Mouse (Mus musculus) hindbrain, embryonic 11.5 days (tissue): ENCODE data around the gene March2. TPM values are rescaled to one million over a fixed set of nuclear protein-coding genes. Genes with fewer than 3 reads are reported as not detected.
A peak's percentile ranks its signal among the peaks of the same experiment; 100 is the strongest.

Experiments used
- ATAC-seq: fragments of 200-750 bp; cut with Nextera tagmentation; 2 replicates; pipeline ENCODE4 v1.8.0; 2017; ENCODE audit warnings: mild to moderate bottlenecking, moderate TSS enrichment, moderate library complexity; ENCODE audit not compliant: low FRiP score
- DNase-seq: peaks from one replicate; pipeline ENCODE4 v3.0.0-alpha.2; 2015; ENCODE audit warnings: low spot score
- H3K27ac ChIP-seq: fragments of 300-500 bp; sonication (generic); 2 replicates; pipeline ENCODE4 v1.5.1; 2014; ENCODE audit warnings: mild to moderate bottlenecking, low read depth, low read length
- H3K27me3 ChIP-seq: fragments of 300-500 bp; sonication (generic); 2 replicates; pipeline ENCODE4 v1.6.1; 2014; ENCODE audit warnings: mild to moderate bottlenecking, low read length, moderate library complexity, mixed read lengths; ENCODE audit not compliant: control insufficient read depth, insufficient read depth
- H3K36me3 ChIP-seq: fragments of 300-500 bp; sonication (generic); 2 replicates; pipeline ENCODE4 v1.6.1; 2014; ENCODE audit warnings: mild to moderate bottlenecking, low read length, moderate library complexity, mixed read lengths; ENCODE audit not compliant: control insufficient read depth, insufficient read depth
- H3K4me1 ChIP-seq: fragments of 300-500 bp; sonication (generic); replicated peaks from 2 replicates; pipeline ENCODE4 v1.6.1; 2014; ENCODE audit warnings: low read length, mixed read lengths; ENCODE audit not compliant: control insufficient read depth, insufficient read depth
- H3K4me2 ChIP-seq: fragments of 300-500 bp; sonication (generic); replicated peaks from 2 replicates; pipeline ENCODE4 v1.6.1; 2014; ENCODE audit warnings: mild to moderate bottlenecking, low read depth, low read length
- H3K4me3 ChIP-seq: fragments of 300-500 bp; sonication (generic); 2 replicates; pipeline ENCODE4 v1.5.1; 2014; ENCODE audit warnings: low read depth, low read length
- H3K9ac ChIP-seq: fragments of 300-500 bp; sonication (generic); 2 replicates; pipeline ENCODE4 v1.6.1; 2014; ENCODE audit warnings: low read depth, low read length
- H3K9me3 ChIP-seq: fragments of 300-500 bp; sonication (generic); 2 replicates; pipeline ENCODE4 v1.6.1; 2016; ENCODE audit warnings: low read length; ENCODE audit not compliant: control insufficient read depth
- WGBS: fragments of 180-500 bp; shearing (Covaris S2); extraction: QIAGEN DNeasy Blood & Tissue Kit; methylation state at CpG from one replicate; pipeline ENCODE4 v1.1.7; 2014; 5-methylcytosine and 5-hydroxymethylcytosine counted together
- polyA plus RNA-seq: library from polyadenylated mRNA; unstranded; fragments of >200 nt; fragmentation: Nextera tagmentation; extraction: Ambion mirVana; gene quantifications from 2 replicates; pipeline ENCODE4 v1.2.1, GENCODE M21; 2014

Gene March2
- polyA plus RNA-seq: 40.2 and 45.4 TPM in 2 replicates

- H3K27me3 ChIP-seq: no peaks in the 10 kb centered on the region
- no peak within 1 kb of the TSS for H3K27ac ChIP-seq
- no peaks in the 10 kb centered on the region for H3K36me3 ChIP-seq
- 1% methylated on average over 46 of the region's 46 CpGs for WGBS
- H3K4me3 ChIP-seq: peak within 1 kb of the TSS; percentile 82
- no peaks in the 10 kb centered on the region for H3K9me3 ChIP-seq
- H3K4me1 ChIP-seq: no peaks in the 10 kb centered on the region
- DNase-seq (peak; percentile 97), ATAC-seq (peak; percentile 100)
- H3K4me2 ChIP-seq: peak within 1 kb of the TSS; percentile 72
- H3K9ac ChIP-seq: peak within 1 kb of the TSS; percentile 80
Measured at GRCm38 (mm10) chr17:33718384-33718881, at the start of gene March2. Gene March2 (minus strand): TSS chr17:33718670.

GRCm38 (mm10) chr17:33766389-33766788 is 47.9 kb upstream of the March2 start:
- no peaks in the 10 kb centered on the region for H3K36me3 ChIP-seq
- ATAC-seq (no peak), DNase-seq (no peak)
- H3K4me1 ChIP-seq: no peaks in the 10 kb centered on the region
- no peaks in the 10 kb centered on the region for H3K9me3 ChIP-seq
- H3K4me3 ChIP-seq: no peak overlapping the region
- no peak overlapping the region for H3K4me2 ChIP-seq
- 73% methylated on average over 3 of the region's 3 CpGs for WGBS
- H3K27ac ChIP-seq: no peak overlapping the region
- no peak overlapping the region for H3K9ac ChIP-seq
- no peaks in the 10 kb centered on the region for H3K27me3 ChIP-seq

GRCm38 (mm10) chr17:33760255-33761165 is 42.0 kb upstream of the March2 start, which contains the start of gene Rab11b:
Gene Rab11b (minus strand): TSS chr17:33760530.
- ATAC-seq: peak; percentile 100
- H3K4me3 ChIP-seq: peak within 1 kb of the TSS; percentile 73
- 2% methylated on average over 35 of the region's 35 CpGs for WGBS

GRCm38 (mm10) chr17:33759767-33760254 is 41.3 kb upstream of the March2 start:
- Histone ChIP-seq H3K27me3 (no peaks in the 10 kb centered on the region), H3K27ac (peak overlapping the region; percentile 98), H3K9me3 (no peaks in the 10 kb centered on the region), H3K9ac (peak overlapping the region; percentile 93), H3K4me1 (peaks cover 6% of the 10 kb centered on the region; the same call in 1 of the 2 replicates), H3K4me3 (peak overlapping the region; percentile 73), H3K4me2 (peak overlapping the region; percentile 68), H3K36me3 (no peaks in the 10 kb centered on the region)
- under 1% methylated on average over 37 of the region's 38 CpGs for WGBS
- ATAC-seq: peak; percentile 90
- peak; percentile 91 for DNase-seq

More at GRCm38 (mm10) chr17:33760255-33761165, 42.0 kb upstream of the March2 start, which contains the start of gene Rab11b:
- no peaks in the 10 kb centered on the region for H3K9me3 ChIP-seq
- peak within 1 kb of the TSS; percentile 98 for H3K27ac ChIP-seq
- DNase-seq: peak; percentile 99
- peaks cover 6% of the 10 kb centered on the region; the same call in 1 of the 2 replicates for H3K4me1 ChIP-seq
- no peaks in the 10 kb centered on the region for H3K36me3 ChIP-seq
- peak within 1 kb of the TSS; percentile 93 for H3K9ac ChIP-seq
- H3K4me2 ChIP-seq: peak within 1 kb of the TSS; percentile 68
- H3K27me3 ChIP-seq: no peaks in the 10 kb centered on the region

- Histone ChIP-seq H3K4me1 (peaks cover 6% of the 10 kb centered on the region; the same call in 1 of the 2 replicates), H3K9ac (no peak overlapping the region; the same call in 1 of the 2 replicates), H3K9me3 (no peaks in the 10 kb centered on the region), H3K36me3 (no peaks in the 10 kb centered on the region), H3K27ac (0 out of 2 replicates have a peak overlapping the region, but pooled peaks have one; percentile 24), H3K4me3 (no peak overlapping the region), H3K27me3 (no peaks in the 10 kb centered on the region), H3K4me2 (no peak overlapping the region)
- ATAC-seq: no peak
- WGBS: 76% methylated on average over 4 of the region's 4 CpGs
- DNase-seq: no peak
Measured at GRCm38 (mm10) chr17:33757231-33757630, 38.8 kb upstream of the March2 start.

GRCm38 (mm10) chr17:33756108-33756790 is 37.8 kb upstream of the March2 start:
- Histone ChIP-seq H3K27me3 (no peaks in the 10 kb centered on the region), H3K4me3 (no peak overlapping the region), H3K9me3 (no peaks in the 10 kb centered on the region), H3K36me3 (no peaks in the 10 kb centered on the region), H3K4me2 (no peak overlapping the region), H3K9ac (no peak overlapping the region), H3K27ac (no peak overlapping the region), H3K4me1 (peaks cover 6% of the 10 kb centered on the region; the same call in 1 of the 2 replicates)
- 87% methylated on average over 3 of the region's 3 CpGs for WGBS
- ATAC-seq (no peak), DNase-seq (no peak)

GRCm38 (mm10) chr17:33755418-33756107 is 37.1 kb upstream of the March2 start:
- Histone ChIP-seq H3K27ac (no peak overlapping the region), H3K4me3 (no peak overlapping the region; the same call in 1 of the 2 replicates), H3K9me3 (no peaks in the 10 kb centered on the region), H3K27me3 (no peaks in the 10 kb centered on the region), H3K36me3 (no peaks in the 10 kb centered on the region), H3K4me1 (peaks cover 6% of the 10 kb centered on the region; the same call in 1 of the 2 replicates), H3K9ac (no peak overlapping the region), H3K4me2 (no peak overlapping the region)
- WGBS: 85% methylated on average over 10 of the region's 10 CpGs
- ATAC-seq: no peak
- DNase-seq: no peak

- no peak for DNase-seq
Measured at GRCm38 (mm10) chr17:33754656-33755055, 36.2 kb upstream of the March2 start.

More at GRCm38 (mm10) chr17:33754656-33755055, 36.2 kb upstream of the March2 start:
- no peaks in the 10 kb centered on the region for H3K27me3 ChIP-seq
- no peak overlapping the region for H3K4me3 ChIP-seq
- H3K9me3 ChIP-seq: no peaks in the 10 kb centered on the region
- H3K4me2 ChIP-seq: no peak overlapping the region
- no peaks in the 10 kb centered on the region for H3K36me3 ChIP-seq
- ATAC-seq: no peak
- no peak overlapping the region for H3K27ac ChIP-seq
- peaks cover 6% of the 10 kb centered on the region; the same call in 1 of the 2 replicates for H3K4me1 ChIP-seq
- 66% methylated on average over 1 of the region's 1 CpGs for WGBS
- no peak overlapping the region for H3K9ac ChIP-seq
